Comparison of ENCODE assay signal across 20 mouse cellular contexts in genomic region chr14:48205044-48205443, GRCm38 (mm10).
A peak's percentile ranks its signal among the peaks of the same experiment; 100 is the strongest.
DNase-seq lines count a peak whose midpoint lies in the region; ATAC-seq and TF ChIP-seq lines count a peak whose summit lies in the region.
"Had no signal": no experiment of that assay in that cellular context is flagged by ENCODE, and none has a peak within 500 bp of the region (broad histone marks: within the 10 kb centered on the region; RNA-seq: fewer than 3 reads in every experiment).

No protein-coding gene starts in this region.

- peak overlapping the region; percentile 44; the same call in 1 of the 2 replicates for H3K4me2 ChIP-seq in kidney, embryonic 15.5 days
- no peak overlapping the region for H3K4me2 ChIP-seq in kidney, embryonic 14.5 days (replicated peaks; ENCODE audit: low read depth, low read length)
- H3K4me2 ChIP-seq in liver, postnatal 0 days (ENCODE audit: low read depth, low read length), result 0 out of 2 replicates have a peak overlapping the region, but pooled peaks have one; percentile 48
- no peak overlapping the region for H3K4me2 ChIP-seq in liver, embryonic 12.5 days
- H3K4me2 ChIP-seq in neural tube, embryonic 13.5 days, result no peak overlapping the region
- H3K4me2 ChIP-seq in neural tube, embryonic 15.5 days, result no peak overlapping the region
- H3K4me2 ChIP-seq: embryonic facial prominence, embryonic 13.5 days; forebrain, embryonic 12.5 days; heart, embryonic 12.5 days; hindbrain, embryonic 14.5 days had no signal

- H3K27ac ChIP-seq in kidney, embryonic 15.5 days, result no peak overlapping the region
- no peak overlapping the region for H3K27ac ChIP-seq in kidney, embryonic 14.5 days (ENCODE audit: low read depth, low read length)
- H3K27ac ChIP-seq in liver, postnatal 0 days (ENCODE audit: low read depth), result no peak overlapping the region
- no peak overlapping the region for H3K27ac ChIP-seq in liver, embryonic 12.5 days
- no peak overlapping the region for H3K27ac ChIP-seq in neural tube, embryonic 13.5 days (replicated peaks)
- H3K27ac ChIP-seq in neural tube, embryonic 15.5 days (replicated peaks), result no peak overlapping the region
- H3K27ac ChIP-seq: embryonic facial prominence, embryonic 13.5 days; forebrain, embryonic 12.5 days; heart, adult 2 months; hindbrain, embryonic 10.5 days; hindbrain, embryonic 14.5 days had no signal

- DNase-seq in liver, postnatal 0 days, result no peak
- no peak for DNase-seq in thymus, postnatal 4 days
- DNase-seq: adrenal gland, adult 2 months; adrenal gland, postnatal 25 days; cerebellum, adult 18-20 months; cerebellum, adult 9-11 months; embryo, embryonic 11 days; gastrocnemius, postnatal 10 days; heart, adult 2 months had no signal

- no peak overlapping the region for H3K9ac ChIP-seq in kidney, embryonic 15.5 days
- no peak overlapping the region for H3K9ac ChIP-seq in kidney, embryonic 14.5 days (ENCODE audit: low read depth, low read length)
- no peak overlapping the region for H3K9ac ChIP-seq in liver, postnatal 0 days (replicated peaks)
- no peak overlapping the region for H3K9ac ChIP-seq in liver, embryonic 12.5 days
- H3K9ac ChIP-seq in neural tube, embryonic 13.5 days, result 0 out of 2 replicates have a peak overlapping the region, but pooled peaks have one; percentile 12
- H3K9ac ChIP-seq in neural tube, embryonic 15.5 days (replicated peaks), result no peak overlapping the region
- H3K9ac ChIP-seq: embryonic facial prominence, embryonic 13.5 days; forebrain, embryonic 12.5 days; heart, embryonic 12.5 days; hindbrain, embryonic 14.5 days had no signal

- TF ChIP-seq EP300 in liver, postnatal 0 days (IDR thresholded peaks at IDR 0.05; ENCODE audit: low read depth), result no peak

- peaks cover 75% of the 10 kb centered on the region for H3K4me1 ChIP-seq in kidney, embryonic 15.5 days
- H3K4me1 ChIP-seq in kidney, embryonic 14.5 days (ENCODE audit: control insufficient read depth, insufficient read depth, low read length), result peaks cover 52% of the 10 kb centered on the region
- H3K4me1 ChIP-seq in liver, postnatal 0 days (ENCODE audit: insufficient read depth), result peaks cover 22% of the 10 kb centered on the region
- peaks cover 33% of the 10 kb centered on the region for H3K4me1 ChIP-seq in liver, embryonic 12.5 days
- peaks cover 70% of the 10 kb centered on the region for H3K4me1 ChIP-seq in neural tube, embryonic 13.5 days (replicated peaks)
- peaks cover 51% of the 10 kb centered on the region for H3K4me1 ChIP-seq in neural tube, embryonic 15.5 days

- H3K36me3 ChIP-seq in kidney, embryonic 15.5 days, result no peaks in the 10 kb centered on the region
- no peaks in the 10 kb centered on the region for H3K36me3 ChIP-seq in kidney, embryonic 14.5 days (ENCODE audit: control insufficient read depth, insufficient read depth, low read length)
- no peaks in the 10 kb centered on the region for H3K36me3 ChIP-seq in liver, postnatal 0 days (replicated peaks; ENCODE audit: insufficient read depth, low read length)
- H3K36me3 ChIP-seq in liver, embryonic 12.5 days, result no peaks in the 10 kb centered on the region
- no peaks in the 10 kb centered on the region for H3K36me3 ChIP-seq in neural tube, embryonic 13.5 days
- no peaks in the 10 kb centered on the region for H3K36me3 ChIP-seq in neural tube, embryonic 15.5 days
- H3K36me3 ChIP-seq: embryonic facial prominence, embryonic 13.5 days; forebrain, embryonic 12.5 days; heart, embryonic 12.5 days; hindbrain, embryonic 10.5 days had no signal

- H3K9me3 ChIP-seq in kidney, embryonic 15.5 days (replicated peaks), result no peaks in the 10 kb centered on the region
- H3K9me3 ChIP-seq in kidney, embryonic 14.5 days (ENCODE audit: control insufficient read depth, low read length), result no peaks in the 10 kb centered on the region
- H3K9me3 ChIP-seq in liver, postnatal 0 days (ENCODE audit: low read length), result no peaks in the 10 kb centered on the region
- no peaks in the 10 kb centered on the region for H3K9me3 ChIP-seq in liver, embryonic 12.5 days (replicated peaks)
- H3K9me3 ChIP-seq in neural tube, embryonic 13.5 days, result no peaks in the 10 kb centered on the region
- no peaks in the 10 kb centered on the region for H3K9me3 ChIP-seq in neural tube, embryonic 15.5 days (replicated peaks)
- H3K9me3 ChIP-seq: embryonic facial prominence, embryonic 13.5 days; forebrain, embryonic 12.5 days; heart, embryonic 12.5 days; hindbrain, embryonic 10.5 days had no signal

- H3K27me3 ChIP-seq in kidney, embryonic 15.5 days, result 0 out of 2 replicates have a peak, but pooled peaks cover 2% of the 10 kb centered on the region
- no peaks in the 10 kb centered on the region for H3K27me3 ChIP-seq in kidney, embryonic 14.5 days (ENCODE audit: control insufficient read depth, insufficient read depth, low read length)
- H3K27me3 ChIP-seq in liver, postnatal 0 days (ENCODE audit: insufficient read depth, low read length), result no peaks in the 10 kb centered on the region
- H3K27me3 ChIP-seq in liver, embryonic 12.5 days (replicated peaks), result no peaks in the 10 kb centered on the region
- H3K27me3 ChIP-seq in neural tube, embryonic 13.5 days, result no peaks in the 10 kb centered on the region
- H3K27me3 ChIP-seq in neural tube, embryonic 15.5 days (replicated peaks), result no peaks in the 10 kb centered on the region
- H3K27me3 ChIP-seq: forebrain, embryonic 12.5 days had no signal

- 44% methylated on average over 10 of the region's 10 CpGs for WGBS in kidney, embryonic 15.5 days
- 46% methylated on average over 10 of the region's 10 CpGs for WGBS in kidney, embryonic 14.5 days
- WGBS in liver, postnatal 0 days (ENCODE audit: insufficient replicate concordance), result 88% methylated on average over 10 of the region's 10 CpGs
- 76% methylated on average over 10 of the region's 10 CpGs for WGBS in liver, embryonic 12.5 days (ENCODE audit: insufficient replicate concordance)
- WGBS in neural tube, embryonic 13.5 days, result 80% methylated on average over 10 of the region's 10 CpGs
- 82% methylated on average over 10 of the region's 10 CpGs for WGBS in neural tube, embryonic 15.5 days

- no peak for TF ChIP-seq CTCF in liver, postnatal 0 days (IDR thresholded peaks at IDR 0.05; ENCODE audit: low read depth)

- no peak overlapping the region for H3K4me3 ChIP-seq in kidney, embryonic 15.5 days (replicated peaks)
- H3K4me3 ChIP-seq in kidney, embryonic 14.5 days (ENCODE audit: low read length), result no peak overlapping the region
- no peak overlapping the region for H3K4me3 ChIP-seq in liver, postnatal 0 days (ENCODE audit: low read depth, low read length)
- H3K4me3 ChIP-seq in liver, embryonic 12.5 days, result no peak overlapping the region
- no peak overlapping the region for H3K4me3 ChIP-seq in neural tube, embryonic 13.5 days
- H3K4me3 ChIP-seq in neural tube, embryonic 15.5 days (replicated peaks), result no peak overlapping the region
- H3K4me3 ChIP-seq: embryonic facial prominence, embryonic 13.5 days; forebrain, embryonic 12.5 days; heart, adult 2 months; heart, embryonic 12.5 days; hindbrain, embryonic 10.5 days had no signal

- no peak for ATAC-seq in kidney, embryonic 15.5 days (replicated peaks; ENCODE audit: low FRiP score)
- ATAC-seq in kidney, embryonic 14.5 days (ENCODE audit: low FRiP score, low TSS enrichment), result no peak
- ATAC-seq in liver, postnatal 0 days, result no peak
- ATAC-seq in liver, embryonic 12.5 days, result no peak
- no peak for ATAC-seq in neural tube, embryonic 13.5 days (ENCODE audit: low read depth)
- no peak for ATAC-seq in neural tube, embryonic 15.5 days (ENCODE audit: low FRiP score)
- ATAC-seq: forebrain, embryonic 16.5 days had no signal

Comparison
In these comparisons a context has a peak if more than half of its experiments do, and no peak if none do; other contexts are left out.
1. H3K4me2 ChIP-seq: peak in kidney, embryonic 15.5 days (single experiment) and liver, postnatal 0 days (single experiment); none in kidney, embryonic 14.5 days (single experiment), liver, embryonic 12.5 days (single experiment), neural tube, embryonic 13.5 days (single experiment) and neural tube, embryonic 15.5 days (single experiment).